Mouse (Mus musculus) hindbrain, embryonic 12.5 days (tissue): Measurements from ENCODE around the gene Aldh1a3. TPM values are rescaled to one million over a fixed set of nuclear protein-coding genes. Genes with fewer than 3 reads are reported as not detected.
A peak's percentile ranks its signal among the peaks of the same experiment; 100 is the strongest.

Source experiments
- ATAC-seq: fragments of 200-750 bp; cut with Nextera tagmentation; 2 replicates; pipeline ENCODE4 v1.8.0; 2017; ENCODE audit warnings: moderate TSS enrichment; ENCODE audit not compliant: low FRiP score
- H3K27ac ChIP-seq: fragments of 300-500 bp; sonication (generic); 2 replicates; pipeline ENCODE4 v1.5.1; 2016; ENCODE audit warnings: mild to moderate bottlenecking
- H3K27me3 ChIP-seq: fragments of 300-500 bp; sonication (generic); 2 replicates; pipeline ENCODE4 v1.6.1; 2016; ENCODE audit warnings: mild to moderate bottlenecking
- H3K36me3 ChIP-seq: fragments of 300-500 bp; sonication (generic); 2 replicates; pipeline ENCODE4 v1.6.1; 2016; ENCODE audit warnings: mild to moderate bottlenecking
- H3K4me1 ChIP-seq: fragments of 300-500 bp; sonication (generic); 2 replicates; pipeline ENCODE4 v1.6.1; 2016
- H3K4me2 ChIP-seq: fragments of 300-500 bp; sonication (generic); replicated peaks from 2 replicates; pipeline ENCODE4 v1.6.1; 2016; ENCODE audit warnings: mild to moderate bottlenecking
- H3K4me3 ChIP-seq: fragments of 300-500 bp; sonication (generic); 2 replicates; pipeline ENCODE4 v1.5.1; 2016; ENCODE audit warnings: mild to moderate bottlenecking
- H3K9ac ChIP-seq: fragments of 300-500 bp; sonication (generic); 2 replicates; pipeline ENCODE4 v1.6.1; 2016; ENCODE audit warnings: mild to moderate bottlenecking, moderate library complexity
- H3K9me3 ChIP-seq: fragments of 300-500 bp; sonication (generic); replicated peaks from 2 replicates; pipeline ENCODE4 v1.6.1; 2016; ENCODE audit warnings: mild to moderate bottlenecking
- WGBS: fragments of 180-500 bp; shearing (Covaris S2); methylation state at CpG from one replicate; pipeline ENCODE4 v1.1.7; 2016; 5-methylcytosine and 5-hydroxymethylcytosine counted together
- polyA plus RNA-seq: library from polyadenylated mRNA; unstranded; fragments of >200 nt; fragmentation: Nextera tagmentation; extraction: Ambion mirVana; gene quantifications from 2 replicates; pipeline ENCODE4 v1.2.1, GENCODE M21; 2016

Aldh1a3 gene
- polyA plus RNA-seq, 1 experiment from 2014 or later = 22.2 TPM

DNA sequence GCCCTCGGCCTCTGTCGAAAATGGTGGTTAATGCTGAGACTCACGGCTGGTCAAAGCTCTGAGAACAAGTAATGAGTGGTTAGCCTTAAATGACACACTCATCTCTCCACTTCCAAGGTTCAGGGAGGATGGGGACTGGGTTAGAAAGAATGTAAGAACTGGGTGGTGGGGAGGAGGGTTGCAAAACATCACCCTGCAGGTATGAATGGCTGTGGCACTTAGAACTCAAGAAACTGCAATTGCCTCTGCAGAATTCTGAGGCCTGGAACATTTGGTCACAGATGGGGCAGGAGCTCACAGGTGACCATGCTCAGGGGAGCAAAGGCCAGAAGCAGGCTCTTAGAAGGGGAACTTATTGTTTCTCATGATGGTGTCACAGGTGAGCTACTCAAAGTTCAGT lies 68.9 kb downstream of the Aldh1a3 start:
- Histone ChIP-seq H3K4me3 (no peak overlapping the region), H3K9me3 (0 out of 2 replicates have a peak, but pooled peaks cover 5% of the 10 kb centered on the region), H3K27ac (no peak overlapping the region), H3K36me3 (no peaks in the 10 kb centered on the region), H3K4me1 (no peaks in the 10 kb centered on the region), H3K27me3 (no peaks in the 10 kb centered on the region), H3K9ac (no peak overlapping the region), H3K4me2 (no peak overlapping the region)
- WGBS = 92% methylated on average over 3 of the region's 3 CpGs
- ATAC-seq = no peak

DNA sequence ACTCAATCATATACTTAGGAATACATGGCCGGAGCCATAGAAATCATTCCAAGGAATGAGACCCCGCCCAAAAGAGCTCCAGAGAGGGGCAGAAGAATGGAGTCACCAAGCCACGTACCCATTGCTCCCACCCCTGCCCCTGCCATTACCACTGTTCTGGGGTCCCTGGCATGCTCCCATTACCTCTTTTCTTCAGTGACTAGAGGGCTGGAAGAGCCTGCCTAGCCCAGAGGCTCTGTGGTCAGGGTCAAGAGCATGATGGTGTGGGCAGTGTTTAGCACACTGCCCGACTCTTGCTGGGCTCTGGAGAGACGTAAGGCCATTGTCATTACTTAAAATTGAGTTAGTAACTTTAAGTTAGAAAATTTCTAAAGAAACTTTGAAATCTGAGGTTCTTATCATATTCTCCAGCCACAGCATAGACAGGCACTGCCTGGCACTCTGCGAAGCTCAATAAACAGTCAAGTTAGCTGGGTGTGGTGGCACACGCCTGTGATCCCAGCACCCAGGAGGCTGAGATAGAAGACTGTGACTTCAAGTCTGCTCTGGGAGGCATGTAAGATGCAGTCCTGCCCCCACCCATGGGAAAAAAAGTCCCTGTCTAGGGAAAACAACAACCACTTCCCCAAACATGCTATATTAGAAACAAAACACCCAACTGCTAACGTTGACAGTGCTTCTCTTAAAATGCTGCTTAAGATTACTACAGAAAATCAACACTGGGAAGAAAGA lies 71.4 kb downstream of the Aldh1a3 start:
- WGBS = 93% methylated on average over 8 of the region's 8 CpGs
- Histone ChIP-seq H3K4me3 (no peak overlapping the region), H3K36me3 (no peaks in the 10 kb centered on the region), H3K9me3 (0 out of 2 replicates have a peak, but pooled peaks cover 5% of the 10 kb centered on the region), H3K4me1 (no peaks in the 10 kb centered on the region), H3K27me3 (no peaks in the 10 kb centered on the region), H3K4me2 (no peak overlapping the region), H3K9ac (no peak overlapping the region), H3K27ac (no peak overlapping the region)
- no peak for ATAC-seq

GRCm38 (mm10) chr7:66354911-66355310 lies 72.4 kb downstream of the Aldh1a3 start:
- no peak for ATAC-seq

DNA sequence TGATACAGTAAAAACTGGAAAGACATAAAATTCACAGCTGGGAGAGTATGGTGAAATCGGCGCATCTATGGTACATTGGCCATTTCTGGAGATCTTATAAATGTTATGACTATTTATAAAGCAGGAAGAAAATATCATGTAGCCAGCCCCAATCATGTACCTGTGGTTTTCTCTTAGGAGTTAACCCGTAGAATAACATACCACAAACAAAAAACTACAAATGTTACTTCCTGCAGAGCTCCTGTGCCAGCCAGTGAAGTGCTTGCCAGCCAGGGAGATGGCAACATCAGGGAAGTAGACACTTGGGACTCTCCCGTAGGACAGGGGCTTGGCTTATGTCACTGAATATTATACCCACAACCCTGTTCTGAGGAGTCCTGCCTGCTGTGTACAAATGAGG lies 76.2 kb downstream of the Aldh1a3 start:
- H3K27ac ChIP-seq = no peak overlapping the region
- no peaks in the 10 kb centered on the region for H3K9me3 ChIP-seq
- no peaks in the 10 kb centered on the region for H3K27me3 ChIP-seq
- H3K9ac ChIP-seq = no peak overlapping the region
- H3K4me2 ChIP-seq = no peak overlapping the region
- no peak for ATAC-seq
- no peaks in the 10 kb centered on the region for H3K36me3 ChIP-seq
- H3K4me3 ChIP-seq = no peak overlapping the region
- peaks cover 8% of the 10 kb centered on the region for H3K4me1 ChIP-seq
- 89% methylated on average over 4 of the region's 4 CpGs for WGBS

More at GRCm38 (mm10) chr7:66354911-66355310, 72.4 kb downstream of the Aldh1a3 start:
- no peak overlapping the region for H3K4me3 ChIP-seq
- no peaks in the 10 kb centered on the region for H3K4me1 ChIP-seq
- no peaks in the 10 kb centered on the region for H3K36me3 ChIP-seq
- 59% methylated on average over 3 of the region's 3 CpGs for WGBS
- H3K27ac ChIP-seq = no peak overlapping the region
- H3K9me3 ChIP-seq = no peaks in the 10 kb centered on the region
- no peaks in the 10 kb centered on the region for H3K27me3 ChIP-seq
- no peak overlapping the region for H3K9ac ChIP-seq
- no peak overlapping the region for H3K4me2 ChIP-seq

DNA sequence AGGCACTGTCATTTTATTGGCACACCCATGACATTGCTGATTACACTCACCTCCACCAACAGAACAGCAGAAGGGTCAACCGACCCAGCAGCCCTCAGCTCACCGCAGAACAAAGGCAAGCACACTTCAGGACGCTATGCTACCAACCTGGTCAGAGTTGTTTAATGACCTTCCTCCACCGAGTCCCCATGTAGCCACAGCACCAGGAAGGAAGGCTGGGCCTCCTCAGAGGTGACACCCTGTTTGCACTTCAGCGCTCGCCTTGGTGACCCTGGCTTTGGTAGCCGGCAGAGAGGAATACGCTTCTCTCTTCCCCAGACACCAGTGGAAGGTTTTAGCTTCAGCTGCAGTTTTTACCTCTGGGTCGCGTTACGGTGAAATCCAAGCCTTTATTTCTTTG lies 77.6 kb downstream of the Aldh1a3 start:
- peaks cover 8% of the 10 kb centered on the region for H3K4me1 ChIP-seq

DNA sequence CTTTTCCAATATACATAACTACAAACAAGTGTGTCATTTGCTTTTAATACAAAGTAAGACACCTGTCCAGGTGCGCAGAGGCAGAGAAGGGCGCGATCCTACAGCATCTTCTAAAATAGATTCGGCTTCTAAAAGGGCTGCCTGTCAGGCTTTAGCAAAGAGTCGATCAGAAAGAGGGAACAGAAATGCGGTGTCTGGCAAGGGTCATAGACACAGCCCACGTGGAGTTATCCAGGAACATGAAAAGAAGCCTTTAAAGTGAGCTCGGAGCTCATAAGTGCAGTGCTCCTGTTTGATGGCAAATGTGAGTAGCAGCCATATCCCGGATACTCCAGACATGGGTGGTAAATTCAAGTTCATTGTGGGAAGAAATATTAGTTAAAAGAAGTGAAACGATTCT lies 78.7 kb downstream of the Aldh1a3 start:
- H3K4me1 ChIP-seq = peaks cover 10% of the 10 kb centered on the region
- no peak overlapping the region for H3K9ac ChIP-seq
- no peaks in the 10 kb centered on the region for H3K27me3 ChIP-seq
- no peak for ATAC-seq
- 92% methylated on average over 10 of the region's 10 CpGs for WGBS
- H3K4me3 ChIP-seq = no peak overlapping the region
- H3K36me3 ChIP-seq = no peaks in the 10 kb centered on the region
- H3K4me2 ChIP-seq = no peak overlapping the region
- H3K27ac ChIP-seq = no peak overlapping the region
- no peaks in the 10 kb centered on the region for H3K9me3 ChIP-seq

More for the DNA sequence above, 77.6 kb downstream of the Aldh1a3 start:
- Histone ChIP-seq H3K4me3 (no peak overlapping the region), H3K4me2 (no peak overlapping the region), H3K9ac (no peak overlapping the region), H3K27ac (no peak overlapping the region), H3K36me3 (no peaks in the 10 kb centered on the region), H3K9me3 (no peaks in the 10 kb centered on the region), H3K27me3 (no peaks in the 10 kb centered on the region)
- no peak for ATAC-seq
- WGBS = 70% methylated on average over 11 of the region's 11 CpGs

DNA sequence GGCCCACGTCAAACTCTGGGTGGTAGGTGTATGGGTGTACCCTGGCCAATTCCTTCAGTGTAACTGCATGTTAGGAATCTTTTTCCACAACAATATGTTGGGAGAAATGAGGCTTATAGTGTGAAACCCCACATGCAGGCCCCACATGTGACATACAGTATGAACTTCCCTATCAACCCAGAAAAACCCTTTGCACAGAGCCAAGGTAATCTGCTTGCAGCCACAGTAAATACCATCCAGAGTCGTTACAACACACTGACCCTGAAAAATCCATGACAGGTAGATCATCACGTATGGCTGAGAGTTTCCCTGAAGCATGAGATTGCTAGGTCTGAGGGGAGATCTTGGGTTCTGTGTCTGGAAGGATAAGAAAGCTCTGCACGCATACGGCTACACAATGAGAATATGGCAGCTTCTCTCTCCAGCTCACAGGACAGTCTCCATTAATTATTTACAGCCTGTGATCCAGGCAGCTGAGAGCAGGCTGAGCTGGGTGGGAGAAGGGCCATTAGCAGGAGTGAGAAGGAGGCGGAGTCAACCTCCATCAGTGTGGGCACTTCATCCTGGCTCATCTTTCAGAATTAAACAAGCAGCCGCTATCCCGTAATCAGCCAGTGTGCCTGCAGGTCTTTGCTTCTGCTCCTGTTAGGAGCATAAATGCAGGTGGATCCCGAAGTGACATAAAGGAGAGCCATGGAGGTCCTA lies 80.2 kb downstream of the Aldh1a3 start:
- Histone ChIP-seq H3K4me3 (no peak overlapping the region), H3K9me3 (no peaks in the 10 kb centered on the region), H3K4me2 (no peak overlapping the region; the same call in 1 of the 2 replicates), H3K36me3 (no peaks in the 10 kb centered on the region), H3K4me1 (peaks cover 10% of the 10 kb centered on the region), H3K9ac (no peak overlapping the region), H3K27me3 (no peaks in the 10 kb centered on the region), H3K27ac (peak overlapping the region; percentile 67; the same call in 1 of the 2 replicates)
- WGBS = 46% methylated on average over 9 of the region's 9 CpGs
- peak; percentile 94 for ATAC-seq

GRCm38 (mm10) chr7:66343307-66343706 lies 84.0 kb downstream of the Aldh1a3 start:
- Histone ChIP-seq H3K27ac (no peak overlapping the region), H3K4me1 (peaks cover 14% of the 10 kb centered on the region), H3K4me3 (no peak overlapping the region), H3K36me3 (no peaks in the 10 kb centered on the region), H3K9ac (no peak overlapping the region), H3K27me3 (no peaks in the 10 kb centered on the region), H3K9me3 (no peaks in the 10 kb centered on the region), H3K4me2 (no peak overlapping the region)
- no peak for ATAC-seq
- WGBS = 88% methylated on average over 5 of the region's 5 CpGs

DNA sequence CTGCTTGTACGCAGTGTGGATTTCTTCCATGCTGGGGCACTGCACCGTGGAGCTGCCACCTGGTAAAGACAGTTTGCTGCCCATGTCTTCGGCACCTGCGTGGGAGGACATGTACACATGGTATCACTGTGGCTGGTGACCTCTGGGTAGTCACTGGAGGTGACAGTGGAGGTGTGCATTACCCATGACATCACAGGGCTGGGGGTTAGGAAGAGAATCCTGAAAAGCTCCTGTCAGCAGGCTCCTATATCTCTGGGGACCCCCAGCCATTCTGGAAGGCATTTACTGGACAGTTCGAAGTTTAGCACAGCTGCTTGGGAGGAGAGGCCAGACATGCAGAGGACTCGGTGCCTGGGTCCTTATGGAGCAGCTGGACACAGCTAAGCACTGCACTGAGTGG lies 84.5 kb downstream of the Aldh1a3 start:
- Histone ChIP-seq H3K27ac (no peak overlapping the region), H3K27me3 (no peaks in the 10 kb centered on the region), H3K4me2 (no peak overlapping the region), H3K4me3 (no peak overlapping the region), H3K9me3 (no peaks in the 10 kb centered on the region), H3K36me3 (no peaks in the 10 kb centered on the region), H3K4me1 (peaks cover 14% of the 10 kb centered on the region), H3K9ac (no peak overlapping the region)
- ATAC-seq = no peak
- 76% methylated on average over 6 of the region's 6 CpGs for WGBS

DNA sequence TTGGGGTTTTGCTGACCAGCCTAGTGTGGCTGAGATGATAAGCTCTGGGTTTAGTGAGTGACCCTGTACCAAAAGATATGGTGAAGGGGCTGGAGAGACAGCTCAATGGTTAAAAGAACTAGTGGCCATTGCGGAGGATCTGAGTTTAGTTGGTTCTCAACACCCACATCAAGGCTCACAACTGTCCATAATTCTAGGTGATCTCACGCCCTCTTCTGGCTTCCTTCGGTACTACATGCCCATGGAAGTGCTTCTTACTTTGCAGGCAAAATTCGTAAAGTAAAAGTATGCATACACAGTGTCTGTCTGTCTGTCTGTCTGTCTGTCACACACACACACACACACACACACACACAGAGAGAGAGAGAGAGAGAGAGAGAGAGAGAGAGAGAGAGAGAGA lies 85.0 kb downstream of the Aldh1a3 start:
- H3K27me3 ChIP-seq = no peaks in the 10 kb centered on the region
- H3K9me3 ChIP-seq = no peaks in the 10 kb centered on the region
- H3K4me1 ChIP-seq = peaks cover 9% of the 10 kb centered on the region
- H3K9ac ChIP-seq = no peak overlapping the region
- H3K36me3 ChIP-seq = no peaks in the 10 kb centered on the region
- WGBS = 38% methylated on average over 4 of the region's 4 CpGs
- no peak overlapping the region for H3K27ac ChIP-seq
- no peak overlapping the region for H3K4me3 ChIP-seq
- no peak for ATAC-seq
- H3K4me2 ChIP-seq = no peak overlapping the region
